Mouse (Mus musculus) liver, embryonic 11.5 days (tissue): Measurements from ENCODE around the gene Cebpb. TPM values are rescaled to one million over a fixed set of nuclear protein-coding genes. Genes with fewer than 3 reads are reported as not detected.

ENCODE experiments used
- ATAC-seq: fragments of 200-750 bp; cut with Nextera tagmentation; replicated peaks from 2 replicates; pipeline ENCODE4 v1.8.0; 2017; ENCODE audit warnings: moderate number of reproducible peaks, mild to moderate bottlenecking, moderate TSS enrichment, moderate library complexity; ENCODE audit not compliant: low FRiP score
- DNase-seq: peaks from one replicate; pipeline ENCODE4 v3.0.0-alpha.2; 2017; ENCODE audit warnings: low spot score
- H3K27ac ChIP-seq: fragments of 300-500 bp; sonication (generic); 2 replicates; pipeline ENCODE4 v1.5.1; 2014; ENCODE audit warnings: mild to moderate bottlenecking, low read depth, low read length, control low read depth
- H3K27me3 ChIP-seq: fragments of 300-500 bp; sonication (generic); replicated peaks from 2 replicates; pipeline ENCODE4 v1.6.1; 2014; ENCODE audit warnings: low read length, mixed read lengths; ENCODE audit not compliant: control insufficient read depth, insufficient read depth
- H3K36me3 ChIP-seq: fragments of 300-500 bp; sonication (generic); 2 replicates; pipeline ENCODE4 v1.6.1; 2014; ENCODE audit warnings: mild to moderate bottlenecking, low read length, moderate library complexity, mixed read lengths; ENCODE audit not compliant: control insufficient read depth, insufficient read depth
- H3K4me1 ChIP-seq: fragments of 300-500 bp; sonication (generic); replicated peaks from 2 replicates; pipeline ENCODE4 v1.6.1; 2014; ENCODE audit warnings: low read length, mixed read lengths; ENCODE audit not compliant: control insufficient read depth, insufficient read depth
- H3K4me2 ChIP-seq: fragments of 300-500 bp; sonication (generic); 2 replicates; pipeline ENCODE4 v1.6.1; 2014; ENCODE audit warnings: mild to moderate bottlenecking, control low read depth, moderate library complexity
- H3K4me3 ChIP-seq: fragments of 300-500 bp; sonication (generic); 2 replicates; pipeline ENCODE4 v1.5.1; 2014; ENCODE audit warnings: low read depth, low read length, control low read depth
- H3K9ac ChIP-seq: fragments of 300-500 bp; sonication (generic); 2 replicates; pipeline ENCODE4 v1.6.1; 2014; ENCODE audit warnings: low read depth, low read length, control low read depth
- H3K9me3 ChIP-seq: fragments of 300-500 bp; sonication (generic); 2 replicates; pipeline ENCODE4 v1.6.1; 2016; ENCODE audit warnings: low read length, inconsistent platforms, mixed read lengths; ENCODE audit not compliant: control insufficient read depth
- WGBS: fragments of 180-500 bp; shearing (Covaris S2); extraction: QIAGEN DNeasy Blood & Tissue Kit; methylation state at CpG from one replicate; pipeline ENCODE4 v1.1.7; 2014; 5-methylcytosine and 5-hydroxymethylcytosine counted together
- polyA plus RNA-seq: library from polyadenylated mRNA; unstranded; fragments of >200 nt; fragmentation: Nextera tagmentation; extraction: Ambion mirVana; gene quantifications from 2 replicates; pipeline ENCODE4 v1.2.1, GENCODE M21; 2014

The Cebpb gene
- polyA plus RNA-seq, 1 experiment from 2014 or later, result 13.9 TPM

GRCm38 (mm10) chr2:167702126-167702525 is 13.4 kb downstream of the Cebpb start:
- no peak overlapping the region for H3K27ac ChIP-seq
- WGBS, result 75% methylated on average over 6 of the region's 6 CpGs
- H3K4me1 ChIP-seq, result peaks cover 4% of the 10 kb centered on the region; the same call in 1 of the 2 replicates
- no peaks in the 10 kb centered on the region for H3K27me3 ChIP-seq
- DNase-seq, result no peak
- no peak overlapping the region for H3K4me2 ChIP-seq
- no peak overlapping the region for H3K4me3 ChIP-seq
- H3K9me3 ChIP-seq, result no peaks in the 10 kb centered on the region
- no peaks in the 10 kb centered on the region for H3K36me3 ChIP-seq
- no peak for ATAC-seq
- no peak overlapping the region for H3K9ac ChIP-seq

DNA sequence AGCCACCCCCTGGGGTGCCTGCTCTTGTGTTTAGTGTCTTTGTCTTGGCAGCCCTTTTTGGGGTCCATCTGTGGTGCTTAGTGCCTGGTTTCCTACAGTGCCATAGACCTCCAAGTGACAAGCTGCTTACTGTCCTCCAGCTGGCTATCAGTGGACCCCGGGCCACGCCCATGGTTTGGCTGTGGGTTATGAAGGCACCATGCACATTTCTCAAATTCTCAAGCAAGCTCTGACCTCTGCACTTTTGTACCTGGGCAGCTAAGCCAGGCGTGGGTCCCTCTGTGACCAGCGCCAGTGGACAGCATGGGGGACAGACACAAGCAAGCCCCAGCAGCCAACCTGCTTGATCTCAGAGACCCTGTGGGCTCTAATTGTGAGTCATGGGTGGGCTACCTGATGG is 15.7 kb downstream of the Cebpb start:
- H3K9me3 ChIP-seq, result no peaks in the 10 kb centered on the region
- no peak overlapping the region for H3K4me3 ChIP-seq
- H3K9ac ChIP-seq, result no peak overlapping the region
- ATAC-seq (no peak), DNase-seq (no peak)
- H3K27me3 ChIP-seq, result no peaks in the 10 kb centered on the region
- no peaks in the 10 kb centered on the region; the same call in 1 of the 2 replicates for H3K4me1 ChIP-seq
- H3K36me3 ChIP-seq, result no peaks in the 10 kb centered on the region
- WGBS, result 82% methylated on average over 4 of the region's 4 CpGs
- H3K27ac ChIP-seq, result no peak overlapping the region
- H3K4me2 ChIP-seq, result no peak overlapping the region

DNA sequence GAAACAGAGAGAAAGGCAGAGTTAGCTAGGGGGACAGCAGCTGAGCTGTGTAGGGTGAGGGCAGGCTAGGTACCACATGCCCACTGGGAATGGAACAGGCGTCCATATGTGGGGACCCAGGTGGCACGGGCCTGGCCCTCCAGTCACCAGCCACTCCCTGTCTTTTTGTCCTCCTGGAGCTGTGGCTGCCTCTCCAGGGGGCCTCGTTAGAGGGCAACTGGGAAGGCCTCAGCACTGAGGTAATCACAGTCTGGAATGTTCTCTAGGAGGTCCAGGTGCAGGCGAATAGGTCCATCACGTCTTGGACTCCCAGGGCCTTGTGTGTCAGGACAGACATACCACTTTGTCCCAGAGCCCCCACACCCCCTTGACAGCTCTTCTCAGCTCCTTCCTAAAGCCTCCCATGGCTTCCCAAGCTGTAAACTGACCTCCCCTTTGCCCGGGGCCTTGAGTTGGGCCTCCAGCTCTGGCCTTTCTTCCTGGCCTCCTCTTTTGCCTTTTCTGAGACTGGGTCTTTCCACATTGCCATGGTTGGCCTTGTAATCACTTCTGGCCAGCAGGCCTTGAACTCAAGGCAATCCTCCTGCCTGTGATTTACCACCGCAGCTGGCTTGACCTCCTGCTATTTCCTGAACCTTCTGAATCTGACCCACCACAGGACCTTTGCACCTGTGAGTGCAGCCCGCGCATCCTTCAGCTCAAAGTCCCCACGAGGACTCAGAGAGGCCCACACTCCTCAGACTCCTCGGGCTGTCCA is 17.6 kb downstream of the Cebpb start:
- H3K4me1 ChIP-seq, result peaks cover 2% of the 10 kb centered on the region
- H3K4me3 ChIP-seq, result no peak overlapping the region
- no peak overlapping the region for H3K4me2 ChIP-seq
- no peak overlapping the region for H3K27ac ChIP-seq
- H3K9ac ChIP-seq, result no peak overlapping the region
- H3K36me3 ChIP-seq, result no peaks in the 10 kb centered on the region
- 79% methylated on average over 11 of the region's 11 CpGs for WGBS
- ATAC-seq (no peak), DNase-seq (no peak)
- H3K27me3 ChIP-seq, result no peaks in the 10 kb centered on the region
- no peaks in the 10 kb centered on the region for H3K9me3 ChIP-seq

GRCm38 (mm10) chr2:167708373-167708772 is 19.7 kb downstream of the Cebpb start:
- Histone ChIP-seq H3K27me3 (no peaks in the 10 kb centered on the region), H3K4me1 (peaks cover 2% of the 10 kb centered on the region), H3K36me3 (no peaks in the 10 kb centered on the region), H3K4me3 (no peak overlapping the region), H3K27ac (no peak overlapping the region), H3K4me2 (no peak overlapping the region), H3K9me3 (no peaks in the 10 kb centered on the region), H3K9ac (no peak overlapping the region)
- WGBS, result 55% methylated on average over 15 of the region's 15 CpGs
- DNase-seq, result no peak
- ATAC-seq, result no peak

DNA sequence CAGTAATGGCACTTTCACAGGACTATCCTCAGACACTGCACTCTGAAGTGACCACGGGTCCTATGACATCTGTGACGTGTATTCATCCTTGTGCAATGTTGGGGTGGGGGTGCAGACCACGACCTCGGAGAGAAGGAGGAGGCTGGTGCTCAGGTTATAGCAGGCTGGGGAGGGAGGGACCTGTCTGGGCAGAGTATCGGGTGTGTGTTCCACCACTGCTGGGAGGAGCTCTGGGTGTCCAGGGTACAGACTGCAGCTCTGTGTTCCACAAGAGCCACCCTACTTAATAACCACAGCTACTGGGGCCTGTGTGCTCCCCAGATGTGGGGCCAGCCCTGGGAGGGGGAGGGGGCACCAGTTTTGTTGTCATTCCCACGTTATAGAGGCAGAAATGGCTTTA is 21.3 kb downstream of the Cebpb start:
- no peaks in the 10 kb centered on the region for H3K27me3 ChIP-seq
- no peak overlapping the region; the same call in 1 of the 2 replicates for H3K27ac ChIP-seq
- H3K36me3 ChIP-seq, result no peaks in the 10 kb centered on the region
- H3K4me3 ChIP-seq, result no peak overlapping the region
- no peak for ATAC-seq
- DNase-seq, result no peak
- H3K4me1 ChIP-seq, result peaks cover 2% of the 10 kb centered on the region
- no peak overlapping the region for H3K4me2 ChIP-seq
- no peaks in the 10 kb centered on the region for H3K9me3 ChIP-seq
- no peak overlapping the region for H3K9ac ChIP-seq
- 52% methylated on average over 6 of the region's 6 CpGs for WGBS

DNA sequence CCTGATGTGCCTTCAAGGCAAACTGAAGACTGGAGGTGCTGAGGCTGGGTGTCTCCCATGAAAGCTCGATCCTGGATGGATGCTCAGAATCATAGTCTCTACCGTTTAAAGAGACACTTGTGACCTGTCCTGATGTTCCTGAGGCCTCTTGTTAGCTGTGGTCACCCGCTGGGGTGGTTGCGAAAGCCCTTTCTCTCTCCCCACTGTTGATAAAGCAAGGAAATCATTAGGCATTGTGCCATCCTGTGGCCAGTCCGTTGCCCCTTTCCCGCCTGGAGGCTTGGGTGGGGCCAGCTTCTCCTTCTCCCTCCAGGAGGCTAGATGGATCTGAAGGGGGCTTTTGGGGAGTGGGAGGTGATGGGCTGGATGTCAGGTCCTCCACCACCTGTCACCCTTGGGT is 21.9 kb downstream of the Cebpb start:
- DNase-seq (no peak), ATAC-seq (no peak)
- H3K4me3 ChIP-seq, result no peak overlapping the region
- no peaks in the 10 kb centered on the region for H3K9me3 ChIP-seq
- H3K27me3 ChIP-seq, result no peaks in the 10 kb centered on the region
- no peak overlapping the region for H3K27ac ChIP-seq
- no peak overlapping the region for H3K9ac ChIP-seq
- peaks cover 2% of the 10 kb centered on the region for H3K4me1 ChIP-seq
- 52% methylated on average over 6 of the region's 6 CpGs for WGBS
- no peak overlapping the region for H3K4me2 ChIP-seq
- H3K36me3 ChIP-seq, result no peaks in the 10 kb centered on the region

- no peaks in the 10 kb centered on the region for H3K9me3 ChIP-seq
- H3K4me2 ChIP-seq, result no peak overlapping the region
- no peaks in the 10 kb centered on the region for H3K36me3 ChIP-seq
- no peak overlapping the region for H3K4me3 ChIP-seq
- DNase-seq (no peak), ATAC-seq (no peak)
- H3K27me3 ChIP-seq, result no peaks in the 10 kb centered on the region
- 50% methylated on average over 20 of the region's 23 CpGs for WGBS
- H3K27ac ChIP-seq, result no peak overlapping the region
- H3K4me1 ChIP-seq, result peaks cover 2% of the 10 kb centered on the region
- H3K9ac ChIP-seq, result no peak overlapping the region
Measured at GRCm38 (mm10) chr2:167712872-167713821, 24.4 kb downstream of the Cebpb start.

GRCm38 (mm10) chr2:167714298-167714697 is 25.6 kb downstream of the Cebpb start:
- Histone ChIP-seq H3K9me3 (no peaks in the 10 kb centered on the region), H3K36me3 (no peaks in the 10 kb centered on the region), H3K4me2 (no peak overlapping the region), H3K4me3 (no peak overlapping the region), H3K4me1 (peaks cover 2% of the 10 kb centered on the region; the same call in 1 of the 2 replicates), H3K27me3 (no peaks in the 10 kb centered on the region), H3K27ac (no peak overlapping the region), H3K9ac (no peak overlapping the region)
- ATAC-seq (no peak), DNase-seq (no peak)
- 90% methylated on average over 6 of the region's 6 CpGs for WGBS
